Mouse (Mus musculus): ENCODE results near the gene Fancd2os.

Fancd2os gene

DNA sequence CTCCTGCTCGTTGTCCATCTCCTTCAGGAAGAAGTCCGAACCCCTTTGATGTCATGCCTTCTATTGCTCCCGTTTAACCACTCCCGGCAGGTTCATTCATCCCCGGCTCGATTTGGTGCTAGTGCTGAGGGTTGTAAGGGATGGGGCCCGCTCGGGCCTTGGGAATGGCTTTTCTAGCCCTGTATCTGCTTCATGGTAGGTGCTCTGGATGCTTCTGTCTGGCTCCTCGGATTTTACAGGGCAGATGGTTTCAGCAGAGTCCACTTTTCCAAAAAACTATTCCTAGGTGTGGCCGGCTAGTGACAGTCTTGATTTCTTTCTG is 4.7 kb upstream of the Fancd2os start:
- DNase-seq (ENCODE audit: low read depth), result no peak

DNA sequence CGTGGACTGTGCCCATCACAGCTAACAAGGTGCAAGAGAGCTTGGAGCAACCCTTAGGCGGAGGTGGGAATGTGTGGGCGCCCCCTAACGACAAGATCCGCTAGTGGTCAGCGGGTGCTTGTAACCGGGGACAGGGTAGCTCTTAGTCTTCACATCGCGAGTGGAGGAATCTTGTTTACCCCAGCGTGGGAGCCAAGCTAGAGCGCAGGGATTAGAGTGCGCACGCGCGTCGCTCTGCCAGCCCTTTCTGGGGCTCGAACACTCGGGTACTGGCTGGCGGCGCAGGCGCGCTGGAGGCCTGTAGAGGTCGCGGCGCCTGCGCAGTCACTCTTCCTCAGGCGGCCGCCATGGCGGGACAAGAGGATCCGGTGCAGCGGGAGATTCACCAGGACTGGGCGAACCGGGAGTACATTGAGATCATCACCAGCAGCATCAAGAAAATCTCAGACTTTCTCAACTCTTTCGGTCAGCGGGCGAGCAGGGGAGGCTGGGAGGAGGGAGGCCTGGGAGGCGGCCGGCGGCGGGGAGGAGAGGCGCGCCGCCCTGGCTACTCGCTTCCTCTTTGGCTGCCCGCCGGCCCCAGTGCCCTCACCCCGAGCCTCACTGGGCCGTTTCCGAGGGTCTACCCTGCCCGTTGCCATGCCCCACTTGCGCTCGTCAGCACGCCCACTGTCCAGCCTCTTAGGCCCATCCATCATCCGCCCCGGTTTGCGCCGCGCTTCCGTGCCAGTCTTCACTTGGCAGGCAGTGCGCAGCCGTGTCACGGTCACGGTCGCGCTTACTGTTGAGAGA is 4.1 kb upstream of the Fancd2os start, which contains the start of gene Brk1:
TSS of gene Brk1 (plus strand) at position 341 of the 792 bp plus-strand sequence.
- peak; percentile 93 for DNase-seq (ENCODE audit: low read depth)

DNA sequence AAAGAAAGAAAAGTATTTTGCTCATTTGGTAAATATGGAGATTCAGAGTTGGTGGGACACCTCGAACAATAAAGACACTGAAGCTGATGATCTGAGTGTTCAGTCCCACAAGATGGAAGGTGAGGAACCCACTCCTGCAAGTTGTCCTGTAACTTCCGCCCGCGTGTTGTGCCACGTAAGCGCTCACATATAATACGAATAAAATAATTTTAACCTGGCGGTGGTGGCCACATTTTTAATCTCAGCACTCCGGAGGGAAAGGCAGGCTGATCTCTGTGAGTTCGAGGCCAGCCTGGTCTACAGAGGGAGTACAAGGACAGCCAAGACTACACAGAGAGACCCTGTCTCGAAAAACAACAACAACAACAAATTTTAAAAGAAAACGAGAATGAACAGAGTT is 3.5 kb upstream of the Fancd2os start:
- no peak for DNase-seq (ENCODE audit: low read depth)

DNA sequence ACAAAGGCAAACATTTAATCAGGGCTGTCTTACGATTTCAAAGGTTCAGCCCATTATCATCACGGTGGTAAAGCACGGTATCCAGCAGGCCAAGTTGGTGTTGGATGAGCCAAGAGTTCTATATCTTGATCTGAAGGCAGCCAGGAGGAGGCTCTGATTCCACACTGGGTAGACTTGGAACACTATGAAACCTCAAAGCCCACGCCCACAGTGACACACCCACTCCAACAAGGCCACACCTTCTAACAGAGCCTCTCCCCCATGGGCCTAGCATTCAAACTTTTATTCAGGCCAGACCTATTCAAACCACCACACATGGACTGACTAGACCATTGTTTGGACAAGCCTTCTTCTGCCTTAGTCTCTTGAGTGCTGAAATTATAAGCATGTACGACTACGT is 2.3 kb upstream of the Fancd2os start:
- DNase-seq (ENCODE audit: low read depth), result no peak

DNA sequence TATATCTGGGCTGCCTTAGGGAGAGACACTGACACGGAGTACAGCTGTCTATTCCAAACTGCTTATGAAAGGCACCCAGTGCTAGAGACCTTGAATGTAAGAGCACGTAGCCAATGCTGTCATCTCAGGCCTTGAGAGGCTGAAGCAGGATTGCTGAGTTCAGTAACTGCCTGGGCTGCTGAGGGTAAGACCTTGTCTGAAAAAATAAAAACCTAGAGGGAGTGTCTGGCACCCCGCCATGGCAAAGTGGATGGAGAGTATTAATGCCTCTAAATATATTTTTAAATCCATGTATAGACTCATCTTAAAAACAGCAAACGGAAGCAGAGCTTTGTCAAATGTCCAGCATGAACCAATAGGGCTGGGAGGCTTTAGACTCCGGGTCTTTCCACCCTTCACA is 682 bp downstream of the Fancd2os start:
- DNase-seq (ENCODE audit: low read depth), result no peak

DNA sequence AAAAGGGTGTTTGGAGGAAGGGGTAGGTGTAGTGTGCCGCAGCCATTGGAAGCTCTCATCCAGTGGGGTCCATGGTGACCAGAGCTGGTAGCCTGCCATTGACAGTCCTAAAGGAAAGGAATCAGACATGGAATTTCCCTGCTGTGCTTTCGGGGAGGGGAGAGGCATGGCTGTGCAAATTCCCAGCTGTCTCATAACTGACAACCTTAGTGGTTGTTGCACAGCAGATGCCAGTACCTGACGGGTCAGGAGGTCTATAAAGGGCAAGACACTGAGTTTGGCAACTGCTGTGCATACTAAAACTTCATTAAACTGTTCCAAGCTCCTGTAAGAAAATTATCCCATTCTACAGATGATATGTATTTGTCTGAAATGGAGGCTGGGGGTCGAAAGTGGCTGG is 2.6 kb downstream of the Fancd2os start:
- DNase-seq (ENCODE audit: low read depth), result no peak

DNA sequence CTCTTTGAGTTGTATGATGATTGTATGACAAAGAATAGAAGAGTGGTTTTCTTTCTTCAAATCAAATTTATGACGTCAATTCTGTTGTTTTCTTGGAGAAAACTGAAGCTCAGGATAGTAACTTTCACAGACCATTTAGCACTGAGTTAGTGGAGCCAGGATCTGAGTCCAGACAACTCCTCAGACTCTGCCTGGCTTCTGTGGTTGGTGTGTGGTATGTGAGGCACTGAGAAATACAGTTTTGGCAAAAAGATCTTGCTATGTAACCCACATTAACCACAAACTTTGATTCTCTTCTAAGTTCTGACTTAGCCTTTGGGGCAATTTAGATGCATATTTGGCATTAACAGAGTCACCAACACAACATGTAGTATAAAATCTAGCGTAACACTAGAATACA is 7.9 kb downstream of the Fancd2os start:
- no peak for DNase-seq (ENCODE audit: low read depth)

DNA sequence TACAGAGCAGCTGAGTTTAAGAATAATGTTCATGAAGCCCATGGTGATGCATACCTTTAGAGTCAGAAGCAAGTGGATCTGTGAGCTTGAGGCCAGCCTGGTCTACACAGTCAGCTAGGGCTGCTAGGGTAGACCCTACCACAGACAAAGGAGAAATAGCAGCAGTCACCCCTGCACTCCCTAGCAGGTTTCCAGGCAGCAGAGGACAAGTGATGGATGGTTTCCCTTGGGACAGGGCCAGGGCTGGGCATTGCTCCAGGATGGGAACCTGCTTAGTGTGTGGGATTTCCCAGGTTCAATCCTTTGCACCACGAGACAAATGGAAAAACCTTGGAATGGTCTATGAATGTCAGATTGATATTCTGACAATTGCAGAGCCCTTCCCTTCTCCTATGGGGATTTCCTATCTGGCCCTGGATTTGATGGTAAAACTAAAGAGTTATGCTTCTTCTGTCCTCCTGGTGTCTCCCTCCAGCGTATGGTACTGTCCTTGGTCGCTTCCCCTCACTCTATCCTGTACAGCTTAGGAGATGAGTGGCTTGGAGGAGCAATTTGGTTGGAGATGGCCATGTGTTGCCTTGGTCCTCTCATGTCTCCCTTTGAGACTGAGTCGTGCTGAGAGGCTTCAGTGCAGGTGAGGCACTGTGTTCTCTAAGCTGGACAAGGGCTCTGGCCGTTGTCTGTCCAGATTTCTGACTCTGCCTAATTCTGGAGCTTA is 13.9 kb downstream of the Fancd2os start:
- DNase-seq (ENCODE audit: low read depth), result no peak

DNA sequence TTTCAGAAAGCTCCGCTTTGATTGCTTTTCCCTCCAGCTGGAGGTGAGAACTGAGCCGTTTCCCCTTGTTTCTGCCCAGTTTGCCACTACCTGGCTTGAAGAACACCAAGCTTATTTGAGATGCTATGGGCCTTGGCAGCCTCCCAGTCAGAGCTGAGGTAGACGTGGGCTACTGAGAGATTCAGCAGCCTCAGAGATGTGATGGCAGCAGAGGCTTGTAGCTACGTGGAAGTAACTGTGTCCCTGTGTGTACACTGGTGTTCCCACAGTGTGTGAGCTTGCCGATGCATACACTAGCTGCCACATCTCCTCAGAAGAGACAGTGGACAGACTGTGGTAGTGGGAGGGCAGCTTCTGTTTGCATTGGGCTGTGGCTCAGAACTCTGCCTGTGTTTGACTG is 15.4 kb downstream of the Fancd2os start:
- no peak for DNase-seq (ENCODE audit: low read depth)

DNA sequence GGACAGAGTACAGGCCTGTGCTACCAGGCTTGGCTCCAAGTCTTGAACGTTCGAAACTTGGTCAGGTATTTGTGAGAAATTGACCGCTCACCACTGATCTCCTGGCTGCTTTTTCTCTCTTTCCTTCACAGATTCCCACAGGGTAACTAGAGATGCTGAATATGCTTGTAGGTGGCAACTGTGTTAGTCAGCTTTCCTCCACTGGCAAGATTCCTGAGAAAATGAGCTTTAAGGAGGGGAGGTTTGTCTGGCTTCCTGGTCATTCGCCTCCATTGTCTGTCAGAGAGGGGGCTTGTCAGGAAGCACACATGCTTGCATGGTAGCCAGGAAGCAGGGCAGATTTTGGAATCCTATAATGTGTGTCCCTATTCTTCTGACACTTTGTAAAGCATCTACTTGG is 17.5 kb downstream of the Fancd2os start:
- DNase-seq (ENCODE audit: low read depth), result no peak

DNA sequence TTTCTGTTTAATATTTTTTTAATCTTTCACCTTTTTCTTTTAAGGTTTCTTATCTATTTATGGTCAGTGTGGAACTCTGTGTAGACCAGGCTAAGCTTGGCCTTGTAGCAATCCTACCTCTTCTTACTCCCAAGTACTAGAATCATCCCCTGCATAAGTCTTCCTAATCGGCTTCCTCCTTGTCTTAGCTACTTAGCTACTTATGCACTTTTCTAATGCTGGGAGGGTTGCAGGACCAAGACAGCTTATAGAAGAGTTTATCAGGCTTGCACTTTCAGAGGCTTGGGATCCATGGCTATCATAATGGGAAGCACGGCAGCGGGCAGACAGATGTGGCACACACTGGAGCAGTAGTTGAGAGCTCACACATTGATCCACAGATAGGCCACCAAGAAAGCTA is 21.2 kb downstream of the Fancd2os start:
- DNase-seq (ENCODE audit: low read depth), result no peak

DNA sequence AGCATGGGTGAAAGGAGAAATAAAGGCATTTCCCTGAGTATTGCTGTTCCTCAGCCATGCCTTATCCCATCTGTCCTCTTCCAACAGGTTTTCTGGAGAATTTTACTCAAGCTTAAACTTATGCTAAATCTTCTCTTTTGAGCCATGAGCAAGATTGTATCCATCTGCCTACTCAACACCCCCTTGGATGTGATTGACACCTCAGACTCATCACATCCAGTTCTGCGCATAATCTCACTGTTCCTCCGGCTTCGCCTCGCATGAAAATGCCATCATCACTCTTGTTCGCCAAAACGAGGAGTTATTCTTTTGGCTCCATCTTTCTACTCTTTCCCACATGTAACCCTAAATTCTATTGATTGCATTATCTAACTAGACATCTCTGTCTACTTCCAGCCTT is 24.5 kb downstream of the Fancd2os start:
- DNase-seq (ENCODE audit: low read depth), result no peak

DNA sequence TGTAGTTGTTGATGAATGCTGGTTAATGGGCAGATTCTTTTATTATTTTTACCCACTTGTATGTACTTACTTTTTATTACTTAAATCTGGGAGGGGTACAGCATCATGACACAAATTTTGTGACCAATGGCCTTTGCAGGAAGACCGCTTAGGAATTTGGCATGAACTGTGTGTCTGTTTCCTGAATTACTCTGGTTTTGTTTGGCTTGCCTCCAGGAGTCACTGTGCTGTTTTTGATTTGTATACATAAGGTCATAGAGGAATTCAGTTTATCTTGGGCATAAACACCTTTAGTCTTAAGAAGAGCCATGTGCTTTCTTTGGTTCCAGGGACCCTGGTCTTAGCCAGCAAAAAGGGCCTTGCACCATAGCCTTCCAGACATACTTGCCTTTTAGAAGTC is 36.0 kb downstream of the Fancd2os start:
- no peak for DNase-seq (ENCODE audit: low read depth)

DNA sequence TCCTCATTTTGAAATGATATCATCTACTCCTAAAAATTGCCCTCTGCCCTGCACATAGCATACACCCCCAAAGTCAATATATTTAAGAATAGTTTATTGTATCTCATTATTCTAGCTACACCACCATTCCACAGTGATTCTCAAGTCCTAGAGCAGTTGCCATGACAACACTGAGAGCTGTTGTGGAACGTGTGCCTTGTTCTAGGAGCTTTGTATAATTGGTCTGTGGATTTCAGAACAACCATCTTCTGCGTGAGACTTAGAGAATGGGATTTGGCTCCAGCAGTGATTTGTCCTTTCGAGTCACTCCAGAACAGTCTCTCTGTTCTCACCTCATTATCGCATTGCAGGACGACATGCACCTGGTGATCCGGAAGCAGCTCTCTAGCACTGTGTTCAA is 40.8 kb downstream of the Fancd2os start:
- no peak for DNase-seq (ENCODE audit: low read depth)
